Mouse (Mus musculus) retina, postnatal 1 day (tissue): ENCODE results near the gene Slc9a9.

ENCODE experiments used
- DNase-seq: peaks from one replicate; pipeline ENCODE4 v3.0.0-alpha.2; 2012

The Slc9a9 gene

GRCm38 (mm10) chr9:95086109-95086821, 416.6 kb downstream of the Slc9a9 start:
- peak; percentile 50 for DNase-seq

- no peak for DNase-seq
Measured at GRCm38 (mm10) chr9:95088221-95088620, 418.5 kb downstream of the Slc9a9 start.

- DNase-seq, result peak; percentile 45
Measured at GRCm38 (mm10) chr9:95089050-95089449, 419.3 kb downstream of the Slc9a9 start.

- no peak for DNase-seq
Measured at GRCm38 (mm10) chr9:95096486-95096885, 426.8 kb downstream of the Slc9a9 start.

GRCm38 (mm10) chr9:95105768-95106167, 436.1 kb downstream of the Slc9a9 start:
- DNase-seq, result no peak

GRCm38 (mm10) chr9:95109799-95110198, 440.1 kb downstream of the Slc9a9 start:
- DNase-seq, result no peak

- DNase-seq, result peak; percentile 10
Measured at GRCm38 (mm10) chr9:95110768-95111167, 441.1 kb downstream of the Slc9a9 start.

GRCm38 (mm10) chr9:95111732-95112131, 442.0 kb downstream of the Slc9a9 start:
- no peak for DNase-seq

- DNase-seq, result peak; percentile 73
Measured at GRCm38 (mm10) chr9:95113157-95114135, 443.7 kb downstream of the Slc9a9 start.

- DNase-seq, result no peak
Measured at GRCm38 (mm10) chr9:95120062-95120461, 450.4 kb downstream of the Slc9a9 start.

GRCm38 (mm10) chr9:95121151-95121835, 451.6 kb downstream of the Slc9a9 start:
- peak; percentile 21 for DNase-seq

GRCm38 (mm10) chr9:95125683-95126082, 456.0 kb downstream of the Slc9a9 start:
- DNase-seq, result no peak

GRCm38 (mm10) chr9:95127774-95128173, 458.1 kb downstream of the Slc9a9 start:
- no peak for DNase-seq

GRCm38 (mm10) chr9:95149206-95149729, 479.6 kb downstream of the Slc9a9 start:
- no peak for DNase-seq

GRCm38 (mm10) chr9:95150096-95150495, 480.4 kb downstream of the Slc9a9 start:
- DNase-seq, result no peak

GRCm38 (mm10) chr9:95150597-95150996, 480.9 kb downstream of the Slc9a9 start:
- DNase-seq, result no peak

GRCm38 (mm10) chr9:95150998-95151397, 481.3 kb downstream of the Slc9a9 start:
- no peak for DNase-seq

GRCm38 (mm10) chr9:95151746-95152145, 482.0 kb downstream of the Slc9a9 start:
- peak; percentile 56 for DNase-seq

GRCm38 (mm10) chr9:95153966-95154365, 484.3 kb downstream of the Slc9a9 start:
- no peak for DNase-seq

- DNase-seq, result no peak
Measured at GRCm38 (mm10) chr9:95157948-95158347, 488.2 kb downstream of the Slc9a9 start.

- no peak for DNase-seq
Measured at GRCm38 (mm10) chr9:95158916-95159315, 489.2 kb downstream of the Slc9a9 start.

- peak; percentile 69 for DNase-seq
Measured at GRCm38 (mm10) chr9:95160575-95161300, 491.0 kb downstream of the Slc9a9 start.
